Mouse (Mus musculus) ES-CJ7 (cell line): ENCODE measurements at regions not wholly inside any gene's neighbourhood (a gene's known extent, or its start where the extent isn't known, plus 50 kb on each side); places are given as distances from the start of the nearest gene placed in this dataset.

ENCODE experiments used
- DNase-seq: peaks from one replicate; pipeline ENCODE4 v3.0.0; 2011; ENCODE audit warnings: low read depth, low spot score

DNA sequence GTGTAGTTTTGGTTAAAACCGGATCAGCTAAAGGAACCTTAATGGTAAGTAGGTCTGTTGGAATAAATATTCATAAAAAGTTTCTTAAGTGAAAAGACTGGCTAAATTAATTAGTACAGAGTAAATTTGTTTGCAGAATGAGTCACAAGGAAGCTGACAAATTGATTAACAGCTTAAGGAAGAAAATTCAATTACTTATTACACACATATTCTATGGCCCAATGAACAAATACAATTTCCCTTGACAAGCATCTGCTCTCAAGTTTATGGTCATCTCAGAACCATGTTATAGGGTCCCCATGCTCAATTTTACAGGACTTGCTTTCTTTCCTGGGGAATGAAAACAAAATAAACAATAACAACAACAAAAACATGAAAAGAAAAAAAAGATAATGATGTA lies 231.4 kb upstream of the Frg1 start:
- DNase-seq: no peak

DNA sequence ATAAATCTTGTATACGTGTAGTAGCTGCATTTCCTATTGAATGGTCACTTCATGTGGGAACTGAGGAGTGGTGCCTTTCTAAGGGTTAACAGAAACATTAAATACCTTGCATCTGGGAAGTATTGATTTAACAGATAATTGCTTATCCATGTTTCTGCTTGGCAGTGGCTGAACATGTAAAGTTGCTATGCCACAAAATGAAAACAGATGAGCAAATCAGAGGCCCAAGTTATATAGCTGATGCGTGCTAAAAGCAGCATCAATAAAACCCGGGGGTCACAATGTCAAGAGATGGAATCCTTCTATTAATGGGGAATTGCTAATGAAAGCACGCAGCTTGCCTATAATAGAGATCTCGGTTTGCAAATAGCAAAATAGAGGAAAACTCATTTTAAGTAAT lies 227.8 kb upstream of the Frg1 start:
- no peak for DNase-seq

DNA sequence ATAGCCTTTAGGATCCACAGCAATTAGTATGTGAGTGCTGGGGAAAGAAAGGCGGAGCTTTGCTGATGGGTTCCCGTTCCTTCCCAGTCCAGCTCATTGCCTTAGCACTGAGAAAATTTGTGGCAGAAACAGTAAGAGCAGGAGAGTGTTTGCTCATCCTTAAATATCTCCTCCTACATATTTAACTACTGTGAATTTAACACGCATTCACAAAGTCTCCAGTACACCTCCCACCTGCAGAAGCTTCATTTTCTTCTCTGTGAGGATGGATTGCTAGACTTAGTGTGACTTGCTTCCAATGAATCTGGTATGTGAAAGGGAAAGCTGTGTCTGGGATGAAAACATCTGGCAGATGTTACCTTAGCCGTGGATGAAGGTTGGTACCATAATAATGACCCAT lies 207.0 kb upstream of the Frg1 start:
- DNase-seq: no peak

DNA sequence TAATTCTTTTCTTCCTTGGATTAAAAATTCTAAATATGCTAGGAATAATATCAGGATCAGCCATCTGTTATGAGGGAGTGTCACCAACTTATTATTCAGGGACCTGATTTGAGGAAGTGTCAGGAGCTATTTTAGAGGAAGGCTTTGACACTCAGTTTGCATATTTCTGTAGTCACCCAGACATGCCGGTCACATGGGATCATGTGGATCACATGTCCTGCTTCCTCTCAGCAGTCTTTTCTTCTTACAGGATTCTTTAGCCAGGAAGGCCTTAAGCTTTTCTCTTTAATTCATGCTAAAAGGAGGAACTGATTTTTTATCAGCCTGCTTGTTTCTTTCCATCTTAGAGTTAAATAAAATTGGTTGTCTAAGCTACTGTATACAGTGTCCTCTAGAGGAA lies 183.4 kb upstream of the Frg1 start:
- DNase-seq: no peak

GRCm38 (mm10) chr8:41594446-41594845 lies 177.6 kb upstream of the Frg1 start:
- no peak for DNase-seq

DNA sequence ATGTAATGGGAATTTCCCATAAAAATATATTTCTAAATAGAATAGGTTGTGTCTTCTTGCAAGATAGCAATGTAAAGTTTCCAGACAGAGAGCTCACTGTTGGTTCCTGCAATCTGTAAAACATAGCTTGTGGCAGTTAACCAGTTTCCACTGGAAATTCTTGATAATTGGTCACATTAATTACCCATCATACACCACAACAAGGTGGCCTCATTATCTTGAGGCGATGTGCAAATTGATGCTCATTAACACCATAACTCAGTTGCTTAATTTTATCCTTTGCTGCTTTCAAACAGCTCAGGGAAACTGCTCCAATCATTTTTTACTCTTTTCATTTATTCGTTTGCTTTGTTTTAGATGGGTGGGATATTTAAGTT lies 176.8 kb upstream of the Frg1 start:
- DNase-seq: no peak

DNA sequence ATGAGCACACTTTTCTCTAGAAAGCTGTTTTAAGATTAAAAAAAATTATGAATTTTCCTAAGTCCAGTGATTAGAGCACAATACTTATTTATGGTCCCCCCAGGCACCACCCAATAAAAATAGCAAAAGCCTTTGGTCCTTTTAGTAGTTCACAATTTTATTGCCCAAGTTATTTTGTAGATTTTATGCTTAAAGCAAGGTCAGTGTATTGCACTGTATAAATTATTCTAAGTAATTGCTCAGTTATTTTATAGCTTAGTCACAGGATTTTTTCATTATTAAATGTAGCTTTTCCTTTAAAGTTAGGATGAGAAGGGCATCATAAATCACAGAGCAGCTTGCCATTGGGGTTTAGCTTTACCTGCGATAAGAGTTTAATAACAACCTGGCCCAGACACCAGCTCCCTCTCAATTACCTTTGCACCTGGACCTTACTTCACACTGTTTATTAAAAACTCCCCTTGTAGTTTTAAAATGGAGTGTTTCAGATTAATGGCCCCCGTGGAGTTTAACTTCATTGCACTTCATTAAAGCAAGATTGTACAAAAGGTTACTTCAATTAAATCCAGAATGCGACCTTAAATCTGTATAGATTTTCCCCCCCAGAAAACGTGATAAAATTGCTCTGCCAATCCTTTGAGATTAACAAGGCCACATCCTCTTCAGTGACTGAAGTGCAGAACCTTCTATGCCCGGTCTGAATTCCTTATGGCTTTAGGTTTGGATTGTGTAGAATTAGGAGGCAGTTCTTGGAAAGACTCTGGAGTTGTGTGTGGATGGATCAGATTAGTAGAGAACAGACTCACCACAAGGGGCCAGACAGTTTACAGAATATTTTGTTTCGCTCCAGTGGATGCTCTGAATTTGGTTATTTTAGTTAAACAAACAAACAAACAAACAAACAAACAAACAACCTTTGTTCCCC lies 176.1 kb upstream of the Frg1 start:
- no peak for DNase-seq

- DNase-seq: no peak
These were observed 175.3 kb upstream of the Frg1 start for GRCm38 (mm10) chr8:41592174-41592573.

GRCm38 (mm10) chr8:41588157-41588556 lies 171.3 kb upstream of the Frg1 start:
- no peak for DNase-seq

DNA sequence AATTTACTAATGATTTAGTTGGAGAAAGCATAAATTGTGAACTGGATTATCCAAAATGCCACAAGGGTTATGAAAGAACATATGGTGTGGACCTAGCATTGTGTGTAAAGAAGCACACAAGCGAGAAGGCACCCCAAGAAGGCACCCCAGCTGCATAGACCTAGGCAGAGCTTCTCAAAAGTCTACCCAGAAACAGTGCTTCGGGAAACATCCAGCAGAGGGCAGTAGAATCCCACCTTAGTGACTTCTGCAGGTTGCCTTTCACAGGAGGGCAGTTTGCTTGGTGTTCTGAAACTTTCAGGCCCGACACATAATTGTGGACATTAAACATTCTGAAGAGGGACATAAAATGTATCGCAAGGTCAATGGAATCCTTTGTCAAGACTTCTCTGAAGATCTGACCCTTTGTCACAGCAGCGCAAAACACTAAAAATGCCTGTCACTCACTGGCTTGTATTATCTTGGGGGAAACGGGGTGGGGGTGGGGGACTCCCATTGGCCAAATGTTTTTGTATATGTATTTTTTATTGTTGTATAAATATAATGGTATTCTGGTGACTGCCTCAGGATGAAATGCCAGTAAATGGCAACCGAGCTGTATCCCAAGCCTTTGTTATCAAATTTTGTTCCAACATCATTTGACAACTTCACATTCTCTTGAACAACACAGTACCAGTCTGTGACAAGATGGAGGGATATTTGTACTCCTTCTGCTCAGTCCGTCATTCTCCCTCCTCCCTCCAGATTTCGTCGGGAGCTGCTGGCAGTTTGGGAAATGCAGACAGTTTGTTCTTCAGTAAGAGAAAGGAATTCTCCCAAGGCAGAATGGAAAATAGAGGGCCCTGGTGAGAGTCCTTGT lies 156.4 kb upstream of the Frg1 start:
- DNase-seq: peak; percentile 81

- DNase-seq: no peak
These were observed 153.7 kb upstream of the Frg1 start for GRCm38 (mm10) chr8:41570566-41570965.

- DNase-seq: no peak
These were observed 145.1 kb upstream of the Frg1 start for GRCm38 (mm10) chr8:41561995-41562394.

- DNase-seq: no peak
These were observed 139.9 kb upstream of the Frg1 start for GRCm38 (mm10) chr8:41556819-41557218.

GRCm38 (mm10) chr8:41552747-41553534 lies 136.1 kb upstream of the Frg1 start:
- no peak for DNase-seq

DNA sequence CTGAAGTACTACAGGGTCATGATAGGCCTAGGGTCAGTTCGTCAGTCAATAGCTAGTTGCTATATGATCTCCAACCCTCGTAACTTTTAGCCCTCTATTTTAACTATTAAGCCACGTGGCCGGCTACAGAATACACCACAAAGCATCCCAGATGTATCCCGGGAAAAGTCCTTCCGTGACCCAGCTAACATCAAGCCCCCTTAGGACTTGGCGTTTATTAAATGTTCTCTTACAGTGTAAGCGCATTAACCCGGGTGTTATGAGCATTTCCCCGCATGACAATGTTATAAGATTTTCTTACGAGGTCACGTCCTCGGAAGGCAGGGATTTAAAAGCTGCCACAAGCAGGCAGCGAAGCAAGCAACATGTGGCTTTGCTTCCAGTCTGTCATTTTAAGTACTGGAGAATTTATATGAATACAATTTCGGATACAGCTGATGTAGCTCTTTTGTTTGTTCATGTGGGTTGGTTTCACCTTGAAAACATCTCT lies 135.1 kb upstream of the Frg1 start:
- DNase-seq: no peak

DNA sequence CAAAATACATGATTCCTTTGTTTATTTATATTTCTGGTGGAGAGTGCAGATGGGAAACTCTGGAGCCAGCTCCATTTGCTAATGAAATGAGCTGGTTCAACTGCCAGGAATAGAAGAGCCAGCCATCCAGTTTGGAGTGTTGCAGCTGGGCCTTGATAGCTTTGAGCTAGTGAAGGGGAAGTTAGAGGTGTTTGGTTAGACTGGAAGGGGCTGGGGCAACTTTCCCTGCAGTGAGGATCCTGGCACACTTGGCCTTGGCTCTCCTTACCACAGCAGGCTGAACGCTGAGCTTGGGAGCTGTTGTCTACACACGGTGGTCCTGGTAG lies 133.2 kb upstream of the Frg1 start:
- no peak for DNase-seq

DNA sequence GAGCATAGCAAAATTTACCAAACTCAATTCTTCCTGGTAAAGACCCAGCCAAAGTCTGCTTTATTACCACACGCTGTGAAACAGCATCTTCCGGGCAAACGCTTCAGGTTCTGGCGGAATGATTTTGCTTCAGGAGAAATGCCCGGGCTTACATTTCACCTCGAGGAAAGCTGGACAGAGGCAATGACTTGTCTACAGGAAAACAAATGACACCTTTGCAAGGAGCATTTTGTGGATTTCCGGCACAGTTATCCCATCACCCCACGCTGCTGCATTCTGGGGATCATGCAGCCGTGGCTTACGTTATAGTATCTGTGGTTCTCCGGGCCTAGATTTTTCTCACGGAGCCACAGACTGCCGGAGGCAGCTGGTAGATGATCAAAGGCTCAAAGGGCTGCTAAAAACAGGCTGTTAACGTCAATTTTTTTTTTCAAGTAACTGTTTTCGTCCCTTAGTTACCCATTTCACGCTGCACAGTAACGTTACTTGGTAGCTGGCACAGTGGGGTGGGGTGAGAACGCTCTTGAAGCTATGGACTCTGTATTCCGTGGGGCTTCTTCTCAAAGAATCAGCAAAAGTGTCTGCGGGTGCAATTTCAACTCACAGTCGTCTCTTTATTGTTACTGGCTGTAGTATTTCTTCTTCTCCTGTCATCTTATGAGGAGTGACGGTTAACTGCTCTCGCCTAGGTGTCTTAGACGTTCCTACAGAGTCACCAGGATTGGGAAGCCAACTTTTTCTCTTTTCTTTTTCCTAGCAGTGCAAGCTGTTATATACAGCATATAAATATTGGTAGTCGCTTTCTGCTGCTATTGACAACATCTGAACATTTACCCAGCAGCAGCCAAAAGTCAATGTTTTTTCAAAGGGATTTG lies 132.6 kb upstream of the Frg1 start:
- DNase-seq: no peak

GRCm38 (mm10) chr8:41547730-41548368 lies 131.0 kb upstream of the Frg1 start:
- DNase-seq: no peak

DNA sequence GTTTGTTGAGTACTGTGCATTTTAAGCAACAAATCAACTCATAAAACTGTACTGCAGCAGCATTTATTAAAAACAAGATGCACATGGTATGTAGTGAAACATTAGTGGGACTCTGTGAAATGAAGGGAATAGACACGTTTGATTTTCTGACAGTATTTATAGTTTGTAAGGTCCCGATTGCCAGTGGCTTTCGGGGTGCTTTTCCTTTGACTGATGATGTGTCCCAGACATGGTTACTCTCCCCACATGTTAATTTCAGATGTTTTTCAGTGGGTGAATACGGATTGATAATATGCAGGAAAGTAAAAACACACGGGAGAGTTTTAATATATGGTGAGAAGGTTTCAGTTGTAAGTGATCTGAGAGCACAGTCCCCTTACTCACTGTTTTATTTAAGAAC lies 115.3 kb upstream of the Frg1 start:
- DNase-seq: no peak

DNA sequence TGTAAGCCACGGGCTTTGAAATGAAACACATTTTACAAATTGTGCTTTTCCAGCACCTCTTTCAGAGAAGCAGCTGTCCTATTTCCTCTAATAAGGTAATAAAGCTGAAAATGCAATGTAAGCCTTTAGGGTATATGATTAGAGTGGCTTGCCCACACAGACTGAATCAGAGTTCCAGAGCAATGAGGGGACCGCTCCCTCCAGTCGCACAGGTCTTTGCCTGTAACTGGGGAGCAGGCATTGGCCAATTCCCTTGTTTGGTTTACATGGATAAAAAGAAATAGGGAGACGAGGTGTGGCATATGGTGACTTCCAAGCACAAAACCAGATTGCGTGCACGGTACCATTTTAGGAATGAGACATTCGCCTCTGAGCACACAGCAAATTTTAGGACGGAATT lies 112.7 kb upstream of the Frg1 start:
- no peak for DNase-seq
